ENCODE assay signal across 8 mouse cellular contexts in genomic region chr8:120215416-120216141, GRCm38 (mm10). TPM values are rescaled to one million over a fixed set of nuclear protein-coding genes. Genes with fewer than 3 reads are reported as not detected.
DNase-seq lines count a peak whose midpoint lies in the region; ATAC-seq and TF ChIP-seq lines count a peak whose summit lies in the region.

No protein-coding gene starts in this region.

- peaks cover 18% of the 10 kb centered on the region for H3K4me1 ChIP-seq in cerebellum, adult 2 months (ENCODE audit: control insufficient read depth, insufficient read depth, low read length)
- peaks cover 34% of the 10 kb centered on the region for H3K4me1 ChIP-seq in intestine, embryonic 16.5 days (ENCODE audit: control insufficient read depth, insufficient read depth, low read length)

- WGBS in cerebellum, adult 2 months, result 60% methylated on average over 7 of the region's 7 CpGs
- 49% methylated on average over 7 of the region's 7 CpGs for WGBS in intestine, embryonic 16.5 days

- no peaks in the 10 kb centered on the region for H3K27me3 ChIP-seq in cerebellum, adult 2 months (ENCODE audit: control insufficient read depth, insufficient read depth, low read length)
- no peaks in the 10 kb centered on the region for H3K27me3 ChIP-seq in intestine, embryonic 16.5 days (replicated peaks; ENCODE audit: control insufficient read depth, insufficient read depth, low read length)

- TF ChIP-seq CTCF in cerebellum, adult 2 months (IDR thresholded peaks at IDR 0.05; ENCODE audit: borderline replicate concordance, insufficient read depth, low read depth, low read length), result no peak

- peak; percentile 38 to 54 for DNase-seq in cerebellum, adult 2 months
- no peak for DNase-seq in cerebellum, postnatal 4 days (ENCODE audit: low spot score in 2 of 2)
- peak; percentile 95 for DNase-seq in 3T3-L1 (ENCODE audit: low read depth, low spot score)
- DNase-seq in gastrocnemius, postnatal 14 days, result peak; percentile 71
- DNase-seq in urinary bladder, postnatal 10 days (ENCODE audit: low spot score), result no peak
- no peak for DNase-seq in spleen, adult 12 weeks (ENCODE audit: low spot score)
- no peak for DNase-seq in lung, postnatal 14 days

- intact Hi-C loops in gastrocnemius, postnatal 14 days (cut with DNase I; ENCODE audit: low total_unique reads), result no loop called here

- H3K9me3 ChIP-seq in intestine, embryonic 16.5 days (ENCODE audit: control insufficient read depth, low read length), result no peaks in the 10 kb centered on the region

- no peak for ATAC-seq in intestine, embryonic 16.5 days

- TF ChIP-seq POLR2A in cerebellum, adult 2 months (IDR thresholded peaks at IDR 0.05; ENCODE audit: borderline replicate concordance, insufficient read depth, low read length), result no peak

- no peak overlapping the region for H3K4me2 ChIP-seq in intestine, embryonic 16.5 days (ENCODE audit: low read depth, low read length)

- H3K4me3 ChIP-seq in cerebellum, adult 2 months (replicated peaks; ENCODE audit: insufficient read depth, low read depth, low read length), result no peak overlapping the region
- H3K4me3 ChIP-seq in intestine, embryonic 16.5 days (ENCODE audit: low read length), result no peak overlapping the region

- no peak overlapping the region for H3K9ac ChIP-seq in intestine, embryonic 16.5 days (ENCODE audit: low read depth, low read length)

- no peaks in the 10 kb centered on the region for H3K36me3 ChIP-seq in intestine, embryonic 16.5 days (ENCODE audit: control insufficient read depth, insufficient read depth, low read length)

- H3K27ac ChIP-seq in cerebellum, adult 2 months (ENCODE audit: insufficient read depth, low read length), result no peak overlapping the region
- H3K27ac ChIP-seq in intestine, embryonic 16.5 days (ENCODE audit: low read length), result peak overlapping the region; percentile 57

RNA-seq across cellular contexts. Expression of gene Gse1, which starts 12.7 kb away (rescaled TPM):
- 52.4 and 58.4 TPM in 2 replicates for polyA plus RNA-seq in cerebellum, adult 2 months (2012; rRNA removed)
- total RNA-seq in gastrocnemius, postnatal 14 days (2021), result 10 to 100 TPM; 22.7 to 28.7 TPM
- polyA plus RNA-seq in intestine, embryonic 16.5 days (2015; fragmentation: Nextera tagmentation; extraction: Ambion mirVana), result 7.3 and 8.3 TPM in 2 replicates

RNA-seq across cellular contexts. Expression of gene Fam92b, which starts 38.3 kb away (rescaled TPM):
- 1.8 and 3.3 TPM in 2 replicates for polyA plus RNA-seq in cerebellum, adult 2 months (2012; rRNA removed)
- not detected for total RNA-seq in gastrocnemius, postnatal 14 days (2021)
- 0.55 and 0.67 TPM in 2 replicates for polyA plus RNA-seq in intestine, embryonic 16.5 days (2015; fragmentation: Nextera tagmentation; extraction: Ambion mirVana)

Comparison
In these comparisons a context has a peak if more than half of its experiments do, and no peak if none do; other contexts are left out.
1. DNase-seq: peak in cerebellum, adult 2 months (2 of 2), 3T3-L1 (single experiment) and gastrocnemius, postnatal 14 days (single experiment); none in cerebellum, postnatal 4 days (0 of 2), urinary bladder, postnatal 10 days (single experiment), spleen, adult 12 weeks (single experiment) and lung, postnatal 14 days (single experiment).